Mouse (Mus musculus) urinary bladder, adult 2 months (tissue): ENCODE data around the gene Tnrc6c. TPM values are rescaled to one million over a fixed set of nuclear protein-coding genes. Genes with fewer than 3 reads are reported as not detected.

ENCODE experiments used
- DNase-seq: peaks from one replicate; pipeline ENCODE4 v3.0.0; 2022; ENCODE audit warnings: low spot score
- polyA plus RNA-seq: library from polyadenylated mRNA; depleted of rRNA; stranded (reverse); fragments of >200 nt; gene quantifications from 2 replicates; pipeline ENCODE4 v1.2.3, GENCODE M21; 2012

Tnrc6c gene
- polyA plus RNA-seq, 1 experiment = 11.9 TPM

DNA sequence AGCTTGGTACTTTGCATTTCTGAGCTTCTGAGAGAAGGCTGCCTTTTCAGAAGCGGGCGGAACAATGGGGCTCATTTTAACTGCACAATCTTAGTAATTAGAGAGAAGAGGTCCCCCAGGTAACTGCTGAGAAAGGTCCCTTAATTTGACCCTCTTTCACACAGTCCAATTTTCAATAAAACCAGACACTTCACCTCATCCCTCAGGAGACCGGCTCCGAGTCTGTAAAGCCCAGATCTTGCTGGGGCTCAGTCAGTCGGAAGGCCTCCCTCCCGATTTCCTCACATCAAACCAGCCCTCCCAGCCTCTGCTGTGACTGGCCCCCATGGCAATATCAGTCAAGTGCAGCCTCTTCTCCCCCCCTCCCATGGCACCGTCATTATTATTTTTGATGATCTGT lies 15.7 kb upstream of the Tnrc6c start:
- DNase-seq = no peak

- no peak for DNase-seq
Observed at GRCm38 (mm10) chr11:117638809-117639208, 15.3 kb upstream of the Tnrc6c start.

- no peak for DNase-seq
Observed at GRCm38 (mm10) chr11:117639331-117639970, 14.6 kb upstream of the Tnrc6c start.

DNA sequence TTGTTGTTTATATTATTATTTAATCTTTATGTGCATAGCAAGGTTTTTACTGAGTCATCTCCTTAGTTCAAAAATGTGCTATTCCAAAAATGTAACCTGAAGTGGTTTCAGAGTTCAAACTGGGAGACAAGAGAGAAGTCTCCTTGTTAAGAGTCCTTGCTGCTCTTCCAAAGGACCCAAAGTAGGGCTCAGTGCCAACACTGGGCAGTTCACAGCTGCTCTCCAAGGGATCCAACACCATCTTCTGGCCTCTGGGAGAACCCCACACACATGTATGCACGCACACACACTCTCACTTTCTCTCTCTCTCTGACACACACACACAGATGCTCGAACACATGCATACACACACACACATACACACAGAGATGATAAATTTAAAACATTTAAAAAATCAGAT lies 11.9 kb upstream of the Tnrc6c start:
- DNase-seq = no peak

- DNase-seq = no peak
Observed at GRCm38 (mm10) chr11:117643240-117643639, 10.8 kb upstream of the Tnrc6c start.

DNA sequence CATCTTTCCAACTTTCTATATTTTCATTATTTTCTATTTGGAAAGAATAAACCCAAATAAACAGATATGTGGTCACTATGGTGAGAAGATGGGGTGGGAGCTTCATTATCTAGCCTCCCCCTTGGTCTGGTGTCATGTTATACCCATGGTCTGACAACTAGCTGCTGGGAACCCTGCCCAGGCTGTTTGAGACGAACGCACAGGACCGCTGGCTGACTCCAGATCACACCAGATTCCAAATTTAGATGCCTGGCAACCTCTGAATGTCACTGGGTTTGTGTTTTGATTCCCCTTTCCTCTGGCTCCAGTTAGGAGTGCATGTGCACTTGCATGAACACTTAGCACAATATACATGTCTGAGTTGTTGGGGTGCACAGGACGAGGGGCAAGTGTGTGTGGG lies 7.3 kb upstream of the Tnrc6c start:
- no peak for DNase-seq

GRCm38 (mm10) chr11:117648005-117648404 lies 6.1 kb upstream of the Tnrc6c start:
- DNase-seq = no peak

DNA sequence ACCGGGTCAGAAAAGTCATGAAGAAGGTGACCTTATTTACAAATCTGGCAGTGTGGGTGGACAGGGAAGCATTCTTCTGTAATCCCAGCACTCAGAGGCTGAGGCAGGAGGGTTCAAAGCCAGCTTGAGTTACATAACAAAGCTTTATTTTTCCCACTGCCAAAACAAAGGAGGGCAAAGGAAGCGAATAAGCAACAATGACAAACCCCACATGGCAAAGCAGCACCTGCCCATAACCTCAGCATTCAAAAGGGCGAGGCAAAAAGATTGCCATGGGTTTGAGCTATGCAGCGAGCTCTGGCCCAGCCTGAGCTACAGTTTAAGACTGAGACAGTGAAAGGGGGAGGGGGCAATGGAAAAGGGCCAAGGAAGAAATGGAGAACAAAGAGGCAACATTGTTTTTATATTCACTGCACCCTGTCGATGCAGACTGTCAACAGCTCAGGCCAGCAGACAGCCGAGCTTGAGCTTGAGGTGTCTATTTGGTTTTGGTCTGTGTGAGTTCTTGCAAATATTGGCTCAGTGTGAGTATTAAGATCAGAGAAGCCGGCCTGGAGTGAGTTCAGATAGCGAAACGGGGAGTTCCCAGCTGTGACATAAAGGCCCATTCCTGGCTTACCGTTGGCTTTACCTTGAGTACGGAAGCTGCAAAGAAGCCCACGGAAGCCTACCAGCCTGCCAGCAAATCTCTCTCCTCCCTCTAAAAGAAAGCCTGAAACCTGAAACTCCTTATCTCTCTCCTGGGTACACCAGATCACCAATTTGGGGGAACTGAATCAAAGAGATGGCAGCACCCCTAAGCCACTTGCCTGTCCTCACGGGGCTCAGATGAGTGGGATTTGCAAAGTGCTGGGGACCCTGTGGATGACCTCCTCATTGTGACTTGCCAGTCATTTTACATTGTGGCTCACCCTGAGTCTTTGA lies 3.1 kb upstream of the Tnrc6c start:
- DNase-seq = no peak

DNA sequence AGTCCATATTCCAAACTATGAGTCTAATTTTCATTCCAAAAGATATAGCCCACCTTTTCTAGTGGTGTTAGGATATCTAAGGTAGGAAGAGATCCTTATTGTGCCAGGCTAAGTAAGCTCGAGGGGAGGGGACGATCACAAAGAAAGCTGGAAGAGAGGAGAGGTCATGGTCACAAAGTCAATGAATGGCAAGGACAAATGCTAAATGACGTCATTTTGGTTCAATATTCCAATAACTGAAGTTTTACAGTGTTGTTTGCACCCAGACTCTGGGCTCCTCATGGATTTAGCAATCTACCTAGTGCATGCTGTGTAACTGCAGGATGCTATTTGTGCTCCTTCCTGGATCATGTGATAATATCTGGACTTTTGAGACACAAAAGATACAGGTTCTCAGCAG lies 1.2 kb upstream of the Tnrc6c start:
- DNase-seq = no peak

DNA sequence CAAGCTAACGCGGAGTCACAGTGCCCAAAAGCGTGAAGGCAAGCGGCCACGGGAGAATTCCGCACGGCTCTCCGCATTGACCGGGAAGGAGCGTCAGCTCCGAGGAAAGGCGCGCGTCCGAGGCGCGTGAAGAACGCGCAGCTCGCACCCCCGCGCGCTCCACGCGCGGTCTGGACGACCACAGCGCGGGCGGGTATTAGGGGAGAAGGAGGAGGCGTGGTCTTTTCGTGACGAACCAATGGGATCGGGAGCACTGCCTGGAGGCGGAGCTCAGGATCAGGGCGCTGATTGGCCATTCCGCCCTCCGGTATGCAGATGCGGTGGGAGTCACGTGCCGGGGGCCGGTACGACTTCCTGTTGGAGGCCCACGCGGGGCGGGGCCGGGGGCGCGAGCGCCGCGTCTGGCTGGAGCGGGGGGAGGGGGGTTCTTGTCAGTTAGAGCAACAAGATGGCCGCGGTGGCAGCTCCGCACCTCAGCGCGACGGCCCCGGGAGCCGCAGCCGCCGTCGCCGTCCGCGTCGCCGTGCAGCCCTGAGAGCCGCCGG lies 363 bp downstream of the Tnrc6c start:
- DNase-seq = peak; percentile 97

GRCm38 (mm10) chr11:117654934-117655291 lies 824 bp downstream of the Tnrc6c start:
- DNase-seq = no peak

GRCm38 (mm10) chr11:117655292-117656076 lies 1.4 kb downstream of the Tnrc6c start:
- DNase-seq = peak; percentile 34

GRCm38 (mm10) chr11:117656077-117656401 lies 1.9 kb downstream of the Tnrc6c start:
- DNase-seq = no peak

DNA sequence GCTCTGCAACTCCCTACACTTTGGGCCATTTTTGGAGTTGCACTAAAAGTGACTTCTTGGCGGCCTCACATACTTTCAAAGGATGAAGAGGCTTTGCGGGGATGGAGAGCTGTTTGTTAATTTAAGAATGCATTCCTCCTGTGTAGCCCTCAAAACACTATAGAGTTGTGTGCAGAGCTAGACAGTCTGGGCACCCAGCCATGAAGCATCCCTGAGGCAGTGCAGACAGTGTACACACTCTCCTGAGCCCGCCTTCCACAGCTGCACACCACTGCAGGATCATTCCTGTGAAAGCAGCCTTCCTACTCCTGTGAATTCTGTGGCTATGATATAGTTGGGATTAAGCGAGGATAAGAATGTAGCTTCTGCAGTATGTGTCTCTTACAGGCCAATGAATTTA lies 4.9 kb downstream of the Tnrc6c start:
- no peak for DNase-seq

DNA sequence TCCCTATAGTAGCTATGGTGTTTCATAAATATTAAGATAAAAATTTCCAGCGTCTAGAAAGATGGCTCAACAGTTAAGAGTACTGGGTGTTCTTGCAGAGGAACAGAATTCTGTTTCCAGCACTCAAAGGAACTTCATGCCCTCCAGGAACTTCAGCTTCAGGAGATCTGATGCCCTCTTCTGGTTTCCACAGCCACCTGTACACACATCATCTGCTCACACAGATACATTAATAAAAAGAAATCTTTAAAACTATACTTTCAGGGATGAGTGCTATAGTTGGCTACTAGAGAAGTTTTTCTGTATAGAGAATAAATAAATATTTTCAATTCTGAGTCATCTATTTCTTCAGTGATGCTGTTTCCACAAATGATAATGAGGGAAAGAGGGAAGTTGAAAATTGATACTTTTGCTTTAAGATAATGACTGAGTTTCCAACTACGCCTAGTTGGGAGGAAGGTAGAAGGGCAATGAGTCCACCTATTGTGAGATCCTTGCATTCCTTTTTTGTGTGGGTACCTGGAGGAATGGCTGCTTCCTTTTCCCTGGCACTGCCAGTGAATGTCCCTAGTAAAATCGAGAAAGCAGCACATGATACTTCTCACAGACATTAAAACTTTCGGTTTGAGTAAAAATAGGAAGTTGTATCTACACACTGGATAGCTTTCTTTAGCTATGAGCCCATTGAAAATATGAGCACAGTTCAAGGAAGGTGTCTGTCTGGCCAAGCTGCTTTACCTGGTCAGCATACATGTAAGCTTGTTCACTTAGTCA lies 9.1 kb downstream of the Tnrc6c start:
- no peak for DNase-seq

- no peak for DNase-seq
Observed at GRCm38 (mm10) chr11:117663810-117664139, 9.7 kb downstream of the Tnrc6c start.

DNA sequence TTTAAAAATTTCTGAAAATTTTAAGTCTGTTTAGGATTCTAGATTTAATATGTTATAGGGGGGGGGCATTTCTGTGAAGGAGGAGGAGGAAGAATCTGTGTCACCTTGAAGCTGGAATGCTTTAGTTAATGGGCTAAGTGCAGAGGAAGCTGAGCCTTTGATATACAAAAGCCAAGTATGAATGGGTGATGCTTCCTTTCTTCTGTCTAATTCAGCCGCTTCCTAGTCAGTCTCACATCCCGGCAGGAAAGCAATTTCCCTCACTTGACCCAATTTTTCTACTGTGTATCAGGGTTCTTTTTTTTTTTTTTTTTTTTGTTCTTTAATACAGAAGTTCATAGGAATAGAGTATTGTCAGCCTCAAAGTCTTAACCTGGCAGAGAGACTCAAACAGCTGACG lies 11.1 kb downstream of the Tnrc6c start:
- no peak for DNase-seq

DNA sequence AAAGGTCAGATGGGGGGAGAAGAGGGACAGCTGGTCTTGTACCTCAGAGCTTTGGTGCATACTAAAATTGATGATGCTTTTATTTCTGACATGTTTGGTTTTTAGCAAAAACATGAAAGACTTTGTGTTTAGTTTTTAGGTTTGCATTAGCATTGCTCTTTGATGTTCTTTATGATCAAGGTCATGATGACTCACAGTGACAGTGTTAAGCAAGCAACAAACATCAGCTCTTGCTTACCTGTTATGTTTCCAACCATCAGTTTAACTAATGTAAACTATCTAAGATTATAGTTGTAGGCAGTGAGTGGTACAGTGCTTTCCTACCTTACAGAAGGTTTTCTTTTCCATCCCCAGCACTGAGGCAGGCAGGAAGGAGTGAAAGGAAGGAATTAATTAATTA lies 12.5 kb downstream of the Tnrc6c start:
- no peak for DNase-seq

- no peak for DNase-seq
Observed at GRCm38 (mm10) chr11:117667152-117667551, 13.1 kb downstream of the Tnrc6c start.

DNA sequence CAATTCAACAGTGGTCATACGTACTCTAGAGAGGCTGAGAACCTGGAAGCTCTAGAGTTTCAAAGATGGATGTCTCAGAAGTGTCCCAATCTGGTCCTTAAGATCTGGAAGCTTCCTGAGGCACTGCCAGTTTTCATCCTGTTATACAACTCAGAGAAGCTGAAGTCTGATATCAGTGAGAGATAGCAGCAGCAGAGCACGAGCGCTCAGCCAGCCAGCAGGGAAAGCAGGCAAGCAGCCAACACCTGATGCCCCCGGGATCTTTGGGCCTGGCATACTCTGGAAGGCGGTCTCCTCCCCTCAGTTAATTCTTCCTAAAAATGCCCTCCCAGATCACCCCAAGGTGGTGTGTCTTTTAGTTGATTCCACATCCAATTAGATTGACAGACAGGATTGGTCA lies 13.7 kb downstream of the Tnrc6c start:
- no peak for DNase-seq

DNA sequence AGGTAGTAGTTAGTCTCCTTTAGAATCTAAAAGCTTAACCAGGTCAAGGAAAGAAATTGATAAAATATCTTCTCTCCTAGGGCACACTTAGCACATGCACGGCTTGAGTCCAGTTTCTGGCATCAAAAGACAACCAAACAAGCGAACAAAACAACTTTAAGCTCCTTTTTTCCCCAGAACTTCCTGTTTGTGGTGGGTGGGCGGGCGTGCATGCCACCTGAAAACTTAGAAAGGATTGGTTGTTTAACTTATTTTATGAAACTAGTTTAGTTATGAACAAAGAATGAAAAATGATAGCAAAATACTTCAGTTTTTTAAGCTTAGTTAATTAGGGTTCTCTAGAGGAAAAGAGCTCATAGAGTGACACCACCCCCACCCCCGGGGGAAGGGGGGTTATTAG lies 17.5 kb downstream of the Tnrc6c start:
- DNase-seq = no peak

GRCm38 (mm10) chr11:117674531-117674930 lies 20.4 kb downstream of the Tnrc6c start:
- DNase-seq = no peak
